Mouse (Mus musculus) CH12.LX (cell line): Measurements from ENCODE around the gene Mrpl33.

Source experiments
- CTCF ChIP-seq, 2 experiments: IDR thresholded peaks in 1 of 2; conservative IDR thresholded peaks in 1 of 2; 2 replicates each; pipeline ENCODE4 v1.5.1; 2011 to 2012; ENCODE audit warnings: low read depth in 2 of 2, low read length in 2 of 2, improper control_type of control experiment in 1 of 2, inconsistent platforms in 1 of 2, mild to moderate bottlenecking in 1 of 2, moderate library complexity in 1 of 2
- E2F4 ChIP-seq: IDR thresholded peaks from 2 replicates; pipeline ENCODE4 v1.6.1; 2011; ENCODE audit warnings: low read depth, low read length, improper control_type of control experiment; ENCODE audit not compliant: insufficient replicate concordance
- ELF1 ChIP-seq: IDR thresholded peaks from 2 replicates; pipeline ENCODE4 v1.6.1; 2014; ENCODE audit warnings: low read depth, mild to moderate bottlenecking, inconsistent platforms, low read length, improper control_type of control experiment
- EP300 ChIP-seq: IDR thresholded peaks from 2 replicates; pipeline ENCODE4 v1.6.1; 2011; ENCODE audit warnings: low read length, improper control_type of control experiment
- ETS1 ChIP-seq: conservative IDR thresholded peaks from 2 replicates; pipeline ENCODE4 v1.6.1; 2012; ENCODE audit warnings: low read depth, mild to moderate bottlenecking, inconsistent platforms, low read length, improper control_type of control experiment, moderate library complexity
- NELFE ChIP-seq: IDR thresholded peaks from 2 replicates; pipeline ENCODE4 v1.6.1; 2011; ENCODE audit warnings: low read depth, low read length, improper control_type of control experiment
- PAX5 ChIP-seq: IDR thresholded peaks from 2 replicates; pipeline ENCODE4 v1.6.1; 2012; ENCODE audit warnings: low read length, inconsistent platforms, mixed read lengths
- POLR2A ChIP-seq: IDR thresholded peaks from 2 replicates; pipeline ENCODE4 v1.6.1; 2011; ENCODE audit warnings: low read depth, mild to moderate bottlenecking, improper control_type of control experiment, low read length
- ZC3H11A ChIP-seq: IDR thresholded peaks from 2 replicates; pipeline ENCODE4 v1.6.1; 2012; ENCODE audit warnings: low read depth, mild to moderate bottlenecking, inconsistent platforms, low read length, improper control_type of control experiment

GRCm38 (mm10) chr5:31655688-31656190 lies 59.0 kb downstream of the Mrpl33 start:
- TF ChIP-seq POLR2A (no peak), CTCF (conservative IDR thresholded peaks at IDR 0.05 in 1 of 2, IDR thresholded peaks at IDR 0.05 in 1 of 2; ENCODE audit: low read depth in 2 of 2, low read length in 2 of 2) (no peak), E2F4 (no peak), NELFE (no peak), ETS1 (no peak), ZC3H11A (no peak), ELF1 (no peak), EP300 (no peak), PAX5 (no peak)
